Mouse (Mus musculus): ENCODE data around the gene Cmbl. TPM values are rescaled to one million over a fixed set of nuclear protein-coding genes. Genes with fewer than 3 reads are reported as not detected.

Cmbl gene
- polyA plus RNA-seq, 1 experiment: 9.2 TPM

DNA sequence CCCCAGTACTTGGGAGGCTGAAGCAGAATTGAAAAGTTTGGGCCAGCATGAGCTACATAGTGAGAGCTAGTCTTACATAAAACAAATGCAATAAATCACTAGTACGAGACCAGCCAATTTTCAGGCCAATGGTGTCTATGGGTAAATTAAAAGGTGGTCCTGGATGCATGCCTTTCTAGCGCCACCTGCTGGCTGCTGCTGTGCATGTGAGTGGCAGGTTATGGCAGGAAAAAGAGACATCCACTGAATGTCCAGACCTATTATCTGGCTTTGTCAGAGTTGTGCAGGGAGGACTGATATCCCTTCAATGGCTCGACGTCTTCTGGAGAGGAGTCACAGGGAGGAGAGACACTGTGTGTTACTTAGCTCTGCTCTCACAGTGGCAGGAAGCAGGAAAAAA is 21.3 kb downstream of the Cmbl start:
- peaks cover 7% of the 10 kb centered on the region for H3K4me1 ChIP-seq (replicated peaks; ENCODE audit: control insufficient read depth, insufficient read depth, low read length)
- TF ChIP-seq CTCF (IDR thresholded peaks at IDR 0.05; ENCODE audit: borderline replicate concordance, control insufficient read depth, extremely low read depth, insufficient read depth, low read length, poor library complexity): peak; percentile 62; the same call in 1 of the 2 replicates
- no peak for TF ChIP-seq POLR2A (IDR thresholded peaks at IDR 0.05; ENCODE audit: control insufficient read depth, extremely low read depth, insufficient read depth, low read length, poor library complexity)
- WGBS: 6% methylated on average over 4 of the region's 4 CpGs
- H3K27me3 ChIP-seq (ENCODE audit: control insufficient read depth, insufficient read depth, low read length): no peaks in the 10 kb centered on the region
- peak; percentile 80 for DNase-seq
- H3K27ac ChIP-seq (ENCODE audit: control insufficient read depth, insufficient read depth, low read length): no peak overlapping the region
- H3K36me3 ChIP-seq (ENCODE audit: control insufficient read depth, insufficient read depth, low read length): peaks cover 21% of the 10 kb centered on the region
- H3K4me3 ChIP-seq (ENCODE audit: control insufficient read depth, insufficient read depth, low read length): no peak overlapping the region

DNA sequence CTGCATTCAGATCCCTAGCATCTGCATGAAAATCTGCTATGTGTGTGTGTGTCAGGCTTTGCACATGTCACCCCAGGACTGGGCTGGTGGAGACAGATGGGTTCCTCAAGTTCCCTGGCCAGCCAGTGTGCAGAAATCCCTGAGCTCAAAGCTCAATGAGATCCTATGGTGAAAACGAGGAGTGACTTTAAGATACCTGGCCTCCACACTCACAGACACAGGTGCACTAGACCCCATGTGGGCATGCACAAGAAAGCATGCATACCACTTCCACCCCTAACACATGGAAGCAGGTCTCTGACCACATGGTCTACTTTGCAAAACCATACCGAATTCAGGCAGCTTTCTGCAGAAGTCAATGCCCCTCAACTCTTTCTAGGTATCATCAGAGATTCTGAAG is 22.6 kb downstream of the Cmbl start:
- TF ChIP-seq CTCF (IDR thresholded peaks at IDR 0.05; ENCODE audit: borderline replicate concordance, control insufficient read depth, extremely low read depth, insufficient read depth, low read length, poor library complexity): no peak
- no peak for TF ChIP-seq POLR2A (IDR thresholded peaks at IDR 0.05; ENCODE audit: control insufficient read depth, extremely low read depth, insufficient read depth, low read length, poor library complexity)
- Histone ChIP-seq H3K27ac (ENCODE audit: control insufficient read depth, insufficient read depth, low read length) (no peak overlapping the region), H3K4me1 (replicated peaks; ENCODE audit: control insufficient read depth, insufficient read depth, low read length) (peaks cover 7% of the 10 kb centered on the region), H3K36me3 (ENCODE audit: control insufficient read depth, insufficient read depth, low read length) (peaks cover 34% of the 10 kb centered on the region), H3K27me3 (ENCODE audit: control insufficient read depth, insufficient read depth, low read length) (no peaks in the 10 kb centered on the region), H3K4me3 (ENCODE audit: control insufficient read depth, insufficient read depth, low read length) (no peak overlapping the region)
- 9% methylated on average over 2 of the region's 2 CpGs for WGBS
- DNase-seq: no peak

DNA sequence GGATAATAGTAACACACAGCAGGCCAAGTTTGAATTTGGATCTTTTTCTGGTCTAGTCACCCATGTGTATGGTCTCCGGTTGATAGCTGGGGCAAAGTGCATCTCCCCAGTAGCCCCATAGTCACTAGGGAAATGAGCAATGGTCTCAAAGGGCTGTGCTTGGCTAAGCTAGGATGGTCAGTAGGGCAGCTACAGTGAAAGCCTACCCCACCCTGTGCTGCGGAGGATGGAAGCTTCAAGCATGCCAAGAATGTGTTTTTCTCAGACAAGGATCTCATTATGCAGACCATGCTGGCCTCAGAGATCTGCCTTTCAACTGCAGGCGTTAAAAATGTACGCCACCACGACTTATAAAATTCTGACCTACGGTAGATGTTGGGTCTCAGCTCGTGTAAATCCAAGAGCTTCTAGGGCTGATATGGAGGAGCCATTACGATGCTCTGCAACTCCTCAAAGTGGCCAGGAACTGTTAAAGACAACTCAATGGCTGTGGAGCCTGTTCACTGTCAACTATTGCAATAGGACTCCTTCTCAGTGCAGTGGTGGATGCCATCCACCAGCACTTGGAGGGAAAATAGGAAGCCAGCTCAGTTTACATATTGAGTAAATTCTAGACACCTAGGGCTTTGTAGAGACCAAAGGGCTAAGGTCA is 23.9 kb downstream of the Cmbl start:
- H3K27ac ChIP-seq (ENCODE audit: control insufficient read depth, insufficient read depth, low read length): no peak overlapping the region
- H3K36me3 ChIP-seq (ENCODE audit: control insufficient read depth, insufficient read depth, low read length): peaks cover 47% of the 10 kb centered on the region
- peaks cover 7% of the 10 kb centered on the region for H3K4me1 ChIP-seq (replicated peaks; ENCODE audit: control insufficient read depth, insufficient read depth, low read length)
- no peak overlapping the region for H3K4me3 ChIP-seq (ENCODE audit: control insufficient read depth, insufficient read depth, low read length)
- H3K27me3 ChIP-seq (ENCODE audit: control insufficient read depth, insufficient read depth, low read length): no peaks in the 10 kb centered on the region
- DNase-seq: no peak
- 94% methylated on average over 8 of the region's 8 CpGs for WGBS
- TF ChIP-seq POLR2A (IDR thresholded peaks at IDR 0.05; ENCODE audit: control insufficient read depth, extremely low read depth, insufficient read depth, low read length, poor library complexity) (no peak), CTCF (IDR thresholded peaks at IDR 0.05; ENCODE audit: borderline replicate concordance, control insufficient read depth, extremely low read depth, insufficient read depth, low read length, poor library complexity) (no peak)

DNA sequence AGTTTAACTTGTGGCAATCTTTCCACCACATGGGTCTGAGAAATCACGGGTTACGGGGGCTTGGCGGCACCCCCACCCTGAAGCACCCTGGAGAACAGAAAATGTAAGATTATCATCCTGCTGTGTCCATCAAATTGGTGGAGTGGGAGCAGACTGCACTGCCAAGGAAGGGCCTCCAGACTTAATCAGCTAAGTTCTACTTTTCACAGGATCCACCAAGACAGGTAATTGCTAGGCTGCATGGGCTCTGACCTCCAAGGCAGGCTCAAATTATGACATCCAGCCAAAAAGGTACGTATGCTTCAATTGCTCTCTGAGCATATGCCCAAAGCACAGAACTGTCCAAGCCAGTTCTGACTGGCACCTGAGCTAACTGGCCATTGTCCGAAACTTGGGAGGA is 25.0 kb downstream of the Cmbl start:
- Histone ChIP-seq H3K36me3 (ENCODE audit: control insufficient read depth, insufficient read depth, low read length) (peaks cover 57% of the 10 kb centered on the region), H3K27ac (ENCODE audit: control insufficient read depth, insufficient read depth, low read length) (no peak overlapping the region), H3K27me3 (ENCODE audit: control insufficient read depth, insufficient read depth, low read length) (no peaks in the 10 kb centered on the region), H3K4me3 (ENCODE audit: control insufficient read depth, insufficient read depth, low read length) (no peak overlapping the region), H3K4me1 (replicated peaks; ENCODE audit: control insufficient read depth, insufficient read depth, low read length) (peaks cover 7% of the 10 kb centered on the region)
- DNase-seq: no peak
- WGBS: 95% methylated on average over 5 of the region's 5 CpGs
- TF ChIP-seq CTCF (IDR thresholded peaks at IDR 0.05; ENCODE audit: borderline replicate concordance, control insufficient read depth, extremely low read depth, insufficient read depth, low read length, poor library complexity): no peak
- no peak for TF ChIP-seq POLR2A (IDR thresholded peaks at IDR 0.05; ENCODE audit: control insufficient read depth, extremely low read depth, insufficient read depth, low read length, poor library complexity)

DNA sequence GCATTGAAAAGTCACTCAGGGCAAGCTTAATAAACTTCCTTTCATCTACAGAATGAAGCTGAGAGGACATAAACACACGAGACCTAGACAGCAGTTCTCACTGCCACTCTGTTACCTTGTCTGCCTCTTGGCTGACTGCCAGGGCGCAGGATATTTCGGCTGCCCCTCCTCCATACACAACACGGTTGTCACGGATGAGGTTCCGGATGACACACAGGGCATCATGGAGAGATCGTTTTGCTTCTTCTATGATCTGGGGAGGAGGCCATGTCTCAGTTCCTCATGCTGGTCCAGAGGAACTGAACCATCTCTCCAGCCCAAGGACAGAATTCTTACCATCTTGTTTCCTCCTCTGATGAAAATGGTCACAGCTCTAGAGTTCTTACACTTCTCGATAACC is 27.3 kb downstream of the Cmbl start:
- WGBS: 94% methylated on average over 8 of the region's 8 CpGs
- peaks cover 3% of the 10 kb centered on the region for H3K4me1 ChIP-seq (replicated peaks; ENCODE audit: control insufficient read depth, insufficient read depth, low read length)
- no peak for DNase-seq
- TF ChIP-seq POLR2A (IDR thresholded peaks at IDR 0.05; ENCODE audit: control insufficient read depth, extremely low read depth, insufficient read depth, low read length, poor library complexity) (no peak), CTCF (IDR thresholded peaks at IDR 0.05; ENCODE audit: borderline replicate concordance, control insufficient read depth, extremely low read depth, insufficient read depth, low read length, poor library complexity) (no peak)
- H3K27ac ChIP-seq (ENCODE audit: control insufficient read depth, insufficient read depth, low read length): no peak overlapping the region
- peaks cover 71% of the 10 kb centered on the region for H3K36me3 ChIP-seq (ENCODE audit: control insufficient read depth, insufficient read depth, low read length)
- no peak overlapping the region for H3K4me3 ChIP-seq (ENCODE audit: control insufficient read depth, insufficient read depth, low read length)
- H3K27me3 ChIP-seq (ENCODE audit: control insufficient read depth, insufficient read depth, low read length): no peaks in the 10 kb centered on the region

DNA sequence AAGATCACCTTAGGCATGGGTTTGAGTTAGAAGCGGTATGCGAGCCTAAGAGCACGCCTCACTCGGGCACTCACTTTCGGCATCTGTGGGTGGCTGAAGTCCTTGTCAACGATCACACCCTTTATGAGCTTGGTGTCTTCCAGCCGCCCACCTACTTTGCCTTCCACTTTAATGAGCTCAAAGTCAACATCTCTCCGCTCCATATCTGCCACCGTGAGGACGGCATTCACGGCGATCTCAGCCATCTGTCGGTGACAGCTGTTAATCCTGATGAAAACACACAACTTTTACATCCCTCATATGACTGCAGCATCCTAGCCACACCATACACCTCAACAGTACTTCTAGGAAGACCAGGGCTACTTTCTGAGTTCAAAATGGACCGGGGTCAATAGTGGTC is 29.1 kb downstream of the Cmbl start:
- Histone ChIP-seq H3K27me3 (ENCODE audit: control insufficient read depth, insufficient read depth, low read length) (no peaks in the 10 kb centered on the region), H3K36me3 (ENCODE audit: control insufficient read depth, insufficient read depth, low read length) (peaks cover 71% of the 10 kb centered on the region), H3K4me1 (replicated peaks; ENCODE audit: control insufficient read depth, insufficient read depth, low read length) (0 out of 2 replicates have a peak, but pooled peaks cover 2% of the 10 kb centered on the region), H3K4me3 (ENCODE audit: control insufficient read depth, insufficient read depth, low read length) (no peak overlapping the region), H3K27ac (ENCODE audit: control insufficient read depth, insufficient read depth, low read length) (no peak overlapping the region)
- no peak for DNase-seq
- 97% methylated on average over 14 of the region's 14 CpGs for WGBS
- TF ChIP-seq CTCF (IDR thresholded peaks at IDR 0.05; ENCODE audit: borderline replicate concordance, control insufficient read depth, extremely low read depth, insufficient read depth, low read length, poor library complexity) (no peak), POLR2A (IDR thresholded peaks at IDR 0.05; ENCODE audit: control insufficient read depth, extremely low read depth, insufficient read depth, low read length, poor library complexity) (no peak)

DNA sequence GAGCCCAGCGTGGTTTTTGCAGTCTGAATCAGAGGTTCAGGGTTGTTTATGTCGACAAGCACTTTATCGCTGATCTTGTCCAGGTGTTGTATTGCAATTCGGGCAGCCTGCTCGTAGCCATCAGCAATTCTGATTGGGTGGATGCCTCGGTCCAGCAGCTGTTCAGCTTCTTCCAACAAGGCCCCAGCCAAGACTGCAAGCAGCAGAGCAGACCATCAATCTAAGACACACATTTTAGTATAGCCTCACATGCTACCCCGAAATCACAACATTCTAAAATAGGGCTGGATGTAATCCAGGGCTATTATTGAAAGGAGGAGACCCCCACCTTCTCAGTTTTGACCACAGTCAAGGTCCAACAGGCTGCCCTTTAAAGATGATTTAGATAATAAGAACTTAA is 30.5 kb downstream of the Cmbl start:
- H3K27ac ChIP-seq (ENCODE audit: control insufficient read depth, insufficient read depth, low read length): no peak overlapping the region
- no peaks in the 10 kb centered on the region for H3K27me3 ChIP-seq (ENCODE audit: control insufficient read depth, insufficient read depth, low read length)
- no peak overlapping the region for H3K4me3 ChIP-seq (ENCODE audit: control insufficient read depth, insufficient read depth, low read length)
- DNase-seq: no peak
- 91% methylated on average over 7 of the region's 7 CpGs for WGBS
- TF ChIP-seq POLR2A (IDR thresholded peaks at IDR 0.05; ENCODE audit: control insufficient read depth, extremely low read depth, insufficient read depth, low read length, poor library complexity): no peak
- no peak for TF ChIP-seq CTCF (IDR thresholded peaks at IDR 0.05; ENCODE audit: borderline replicate concordance, control insufficient read depth, extremely low read depth, insufficient read depth, low read length, poor library complexity)
- H3K36me3 ChIP-seq (ENCODE audit: control insufficient read depth, insufficient read depth, low read length): peaks cover 59% of the 10 kb centered on the region
- peaks cover 8% of the 10 kb centered on the region for H3K4me1 ChIP-seq (replicated peaks; ENCODE audit: control insufficient read depth, insufficient read depth, low read length)

Measured in thymus, adult 2 months (tissue).